Mouse (Mus musculus): ENCODE measurements around the gene Ucp3.

Gene Ucp3

GRCm38 (mm10) chr7:100500276-100500977 lies 27.6 kb downstream of the Ucp3 start:
- DNase-seq (ENCODE audit: low read depth, low spot score): no peak

GRCm38 (mm10) chr7:100501027-100501843 lies 28.4 kb downstream of the Ucp3 start:
- DNase-seq (ENCODE audit: low read depth, low spot score): no peak

GRCm38 (mm10) chr7:100501844-100502373 lies 29.1 kb downstream of the Ucp3 start:
- no peak for DNase-seq (ENCODE audit: low read depth, low spot score)

GRCm38 (mm10) chr7:100502374-100502922 lies 29.7 kb downstream of the Ucp3 start:
- no peak for DNase-seq (ENCODE audit: low read depth, low spot score)

GRCm38 (mm10) chr7:100503076-100503475 lies 30.3 kb downstream of the Ucp3 start:
- no peak for DNase-seq (ENCODE audit: low read depth, low spot score)

GRCm38 (mm10) chr7:100504740-100505487 lies 32.1 kb downstream of the Ucp3 start:
- no peak for DNase-seq (ENCODE audit: low read depth, low spot score)

- DNase-seq (ENCODE audit: low read depth, low spot score): no peak
These were observed 33.7 kb downstream of the Ucp3 start for GRCm38 (mm10) chr7:100506494-100506893.

- no peak for DNase-seq (ENCODE audit: low read depth, low spot score)
These were observed 35.9 kb downstream of the Ucp3 start for GRCm38 (mm10) chr7:100508670-100509069.

- no peak for DNase-seq (ENCODE audit: low read depth, low spot score)
These were observed 38.8 kb downstream of the Ucp3 start for GRCm38 (mm10) chr7:100511602-100512001.

GRCm38 (mm10) chr7:100514573-100514972 lies 41.8 kb downstream of the Ucp3 start, which contains the start of gene Dnajb13:
TSS of gene Dnajb13 (minus strand) at chr7:100514960.
- DNase-seq (ENCODE audit: low read depth, low spot score): no peak

GRCm38 (mm10) chr7:100520204-100520603 lies 47.4 kb downstream of the Ucp3 start:
- DNase-seq (ENCODE audit: low read depth, low spot score): no peak

GRCm38 (mm10) chr7:100520663-100521285 lies 48.0 kb downstream of the Ucp3 start:
- no peak for DNase-seq (ENCODE audit: low read depth, low spot score)

- DNase-seq (ENCODE audit: low read depth, low spot score): no peak
These were observed 49.4 kb downstream of the Ucp3 start for GRCm38 (mm10) chr7:100522222-100522621.

- no peak for DNase-seq (ENCODE audit: low read depth, low spot score)
These were observed 51.9 kb downstream of the Ucp3 start for GRCm38 (mm10) chr7:100524669-100525068.

- no peak for DNase-seq (ENCODE audit: low read depth, low spot score)
These were observed 58.0 kb downstream of the Ucp3 start for GRCm38 (mm10) chr7:100530766-100531165.

GRCm38 (mm10) chr7:100533503-100533902 lies 60.7 kb downstream of the Ucp3 start:
- no peak for DNase-seq (ENCODE audit: low read depth, low spot score)

GRCm38 (mm10) chr7:100534216-100534615 lies 61.4 kb downstream of the Ucp3 start:
- no peak for DNase-seq (ENCODE audit: low read depth, low spot score)

GRCm38 (mm10) chr7:100535831-100536230 lies 63.0 kb downstream of the Ucp3 start:
- DNase-seq (ENCODE audit: low read depth, low spot score): no peak

Measured in brain, embryonic 18.5 days (tissue).